Mouse (Mus musculus): ENCODE data around the gene Slc25a13. TPM values are rescaled to one million over a fixed set of nuclear protein-coding genes. Genes with fewer than 3 reads are reported as not detected.

Gene Slc25a13
- polyA plus RNA-seq, 1 experiment: 3.2 TPM

- no peak overlapping the region for H3K27ac ChIP-seq (ENCODE audit: insufficient read depth, low read depth, low read length)
- WGBS: 76% methylated on average over 3 of the region's 3 CpGs
- H3K27me3 ChIP-seq (ENCODE audit: control insufficient read depth, insufficient read depth, low read length): no peaks in the 10 kb centered on the region
- H3K4me1 ChIP-seq (ENCODE audit: control insufficient read depth, insufficient read depth, insufficient read length, low read length): peaks cover 4% of the 10 kb centered on the region; the same call in 1 of the 2 replicates
- H3K4me3 ChIP-seq (ENCODE audit: low read depth, low read length): no peak overlapping the region
- no peaks in the 10 kb centered on the region for H3K36me3 ChIP-seq (ENCODE audit: control insufficient read depth, insufficient read depth, low read length)
- TF ChIP-seq CTCF (IDR thresholded peaks at IDR 0.05; ENCODE audit: extremely low read depth, insufficient read length, insufficient replicate concordance, low read depth, low read length) (no peak), POLR2A (IDR thresholded peaks at IDR 0.05; ENCODE audit: low read depth, low read length) (no peak)
These were observed 76.6 kb downstream of the Slc25a13 start for GRCm38 (mm10) chr6:6140370-6140769.

DNA sequence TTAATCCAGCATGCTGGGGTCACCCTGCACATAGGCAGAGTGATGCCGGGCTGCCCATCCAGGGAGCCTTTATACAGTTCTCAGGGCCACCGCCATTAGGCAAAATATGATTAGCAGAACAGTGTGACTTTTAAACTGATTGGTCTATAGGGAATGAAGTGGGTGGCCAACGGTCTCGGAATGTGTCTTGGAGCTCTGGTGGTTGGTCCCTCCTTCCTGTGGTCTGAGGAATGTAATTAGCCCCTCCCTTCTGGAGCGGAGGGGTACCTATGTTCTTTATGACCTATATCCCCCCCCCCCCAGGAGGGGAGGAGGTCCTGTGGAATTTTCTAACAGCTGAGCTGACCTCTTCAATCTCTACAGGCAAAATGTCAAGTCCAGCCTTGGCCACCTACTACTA is 77.9 kb downstream of the Slc25a13 start:
- H3K27ac ChIP-seq (ENCODE audit: insufficient read depth, low read depth, low read length): no peak overlapping the region
- H3K27me3 ChIP-seq (ENCODE audit: control insufficient read depth, insufficient read depth, low read length): no peaks in the 10 kb centered on the region
- no peak for TF ChIP-seq CTCF (IDR thresholded peaks at IDR 0.05; ENCODE audit: extremely low read depth, insufficient read length, insufficient replicate concordance, low read depth, low read length)
- no peak for TF ChIP-seq POLR2A (IDR thresholded peaks at IDR 0.05; ENCODE audit: low read depth, low read length)
- WGBS: 93% methylated on average over 5 of the region's 5 CpGs
- no peak overlapping the region for H3K4me3 ChIP-seq (ENCODE audit: low read depth, low read length)
- H3K36me3 ChIP-seq (ENCODE audit: control insufficient read depth, insufficient read depth, low read length): no peaks in the 10 kb centered on the region
- peaks cover 4% of the 10 kb centered on the region; the same call in 1 of the 2 replicates for H3K4me1 ChIP-seq (ENCODE audit: control insufficient read depth, insufficient read depth, insufficient read length, low read length)

- peaks cover 4% of the 10 kb centered on the region; the same call in 1 of the 2 replicates for H3K4me1 ChIP-seq (ENCODE audit: control insufficient read depth, insufficient read depth, insufficient read length, low read length)
- H3K27ac ChIP-seq (ENCODE audit: insufficient read depth, low read depth, low read length): no peak overlapping the region
- 93% methylated on average over 3 of the region's 3 CpGs for WGBS
- TF ChIP-seq POLR2A (IDR thresholded peaks at IDR 0.05; ENCODE audit: low read depth, low read length) (no peak), CTCF (IDR thresholded peaks at IDR 0.05; ENCODE audit: extremely low read depth, insufficient read length, insufficient replicate concordance, low read depth, low read length) (peak; percentile 48; the same call in 1 of the 2 replicates)
- H3K36me3 ChIP-seq (ENCODE audit: control insufficient read depth, insufficient read depth, low read length): no peaks in the 10 kb centered on the region
- no peak overlapping the region for H3K4me3 ChIP-seq (ENCODE audit: low read depth, low read length)
- H3K27me3 ChIP-seq (ENCODE audit: control insufficient read depth, insufficient read depth, low read length): no peaks in the 10 kb centered on the region
These were observed 80.2 kb downstream of the Slc25a13 start for GRCm38 (mm10) chr6:6136812-6137211.

GRCm38 (mm10) chr6:6134935-6135334 is 82.0 kb downstream of the Slc25a13 start:
- no peak overlapping the region for H3K27ac ChIP-seq (ENCODE audit: insufficient read depth, low read depth, low read length)
- WGBS: 77% methylated on average over 4 of the region's 4 CpGs
- no peak overlapping the region for H3K4me3 ChIP-seq (ENCODE audit: low read depth, low read length)
- peaks cover 2% of the 10 kb centered on the region; the same call in 1 of the 2 replicates for H3K4me1 ChIP-seq (ENCODE audit: control insufficient read depth, insufficient read depth, insufficient read length, low read length)
- TF ChIP-seq POLR2A (IDR thresholded peaks at IDR 0.05; ENCODE audit: low read depth, low read length) (no peak), CTCF (IDR thresholded peaks at IDR 0.05; ENCODE audit: extremely low read depth, insufficient read length, insufficient replicate concordance, low read depth, low read length) (no peak)
- no peaks in the 10 kb centered on the region for H3K36me3 ChIP-seq (ENCODE audit: control insufficient read depth, insufficient read depth, low read length)
- H3K27me3 ChIP-seq (ENCODE audit: control insufficient read depth, insufficient read depth, low read length): no peaks in the 10 kb centered on the region

DNA sequence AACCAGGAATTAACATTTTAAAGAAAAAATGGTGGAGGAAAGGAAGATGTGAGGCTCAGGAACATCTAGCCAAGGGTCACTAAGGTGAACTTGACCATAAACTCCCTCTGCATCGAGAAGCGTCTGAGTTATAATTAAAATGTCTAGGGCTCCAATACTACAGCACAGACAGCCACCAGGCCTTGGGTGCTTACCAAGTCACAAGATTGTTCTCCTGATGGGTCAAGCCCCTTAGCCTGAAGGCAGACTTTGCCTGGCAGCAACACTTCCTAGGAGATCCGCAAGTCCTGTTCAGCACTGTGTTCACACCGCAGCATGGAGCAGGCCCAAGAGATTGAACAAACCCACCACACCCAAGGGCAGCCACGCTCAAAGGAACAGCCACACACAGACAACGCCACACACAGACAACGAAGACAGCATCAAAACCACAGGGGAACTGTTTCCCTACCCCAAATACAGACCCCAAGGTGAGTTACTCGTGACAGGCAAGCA is 83.4 kb downstream of the Slc25a13 start:
- Histone ChIP-seq H3K4me3 (ENCODE audit: low read depth, low read length) (no peak overlapping the region), H3K27ac (ENCODE audit: insufficient read depth, low read depth, low read length) (no peak overlapping the region), H3K4me1 (ENCODE audit: control insufficient read depth, insufficient read depth, insufficient read length, low read length) (0 out of 2 replicates have a peak, but pooled peaks cover 2% of the 10 kb centered on the region), H3K36me3 (ENCODE audit: control insufficient read depth, insufficient read depth, low read length) (0 out of 2 replicates have a peak, but pooled peaks cover 1% of the 10 kb centered on the region), H3K27me3 (ENCODE audit: control insufficient read depth, insufficient read depth, low read length) (no peaks in the 10 kb centered on the region)
- WGBS: 95% methylated on average over 8 of the region's 8 CpGs
- TF ChIP-seq CTCF (IDR thresholded peaks at IDR 0.05; ENCODE audit: extremely low read depth, insufficient read length, insufficient replicate concordance, low read depth, low read length) (no peak), POLR2A (IDR thresholded peaks at IDR 0.05; ENCODE audit: low read depth, low read length) (no peak)

- TF ChIP-seq CTCF (IDR thresholded peaks at IDR 0.05; ENCODE audit: extremely low read depth, insufficient read length, insufficient replicate concordance, low read depth, low read length): no peak
- TF ChIP-seq POLR2A (IDR thresholded peaks at IDR 0.05; ENCODE audit: low read depth, low read length): no peak
- no peaks in the 10 kb centered on the region for H3K4me1 ChIP-seq (ENCODE audit: control insufficient read depth, insufficient read depth, insufficient read length, low read length)
- no peak overlapping the region for H3K27ac ChIP-seq (ENCODE audit: insufficient read depth, low read depth, low read length)
- 67% methylated on average over 5 of the region's 5 CpGs for WGBS
- 0 out of 2 replicates have a peak, but pooled peaks cover 1% of the 10 kb centered on the region for H3K36me3 ChIP-seq (ENCODE audit: control insufficient read depth, insufficient read depth, low read length)
- no peaks in the 10 kb centered on the region for H3K27me3 ChIP-seq (ENCODE audit: control insufficient read depth, insufficient read depth, low read length)
- no peak overlapping the region for H3K4me3 ChIP-seq (ENCODE audit: low read depth, low read length)
These were observed 84.9 kb downstream of the Slc25a13 start for GRCm38 (mm10) chr6:6132047-6132446.

DNA sequence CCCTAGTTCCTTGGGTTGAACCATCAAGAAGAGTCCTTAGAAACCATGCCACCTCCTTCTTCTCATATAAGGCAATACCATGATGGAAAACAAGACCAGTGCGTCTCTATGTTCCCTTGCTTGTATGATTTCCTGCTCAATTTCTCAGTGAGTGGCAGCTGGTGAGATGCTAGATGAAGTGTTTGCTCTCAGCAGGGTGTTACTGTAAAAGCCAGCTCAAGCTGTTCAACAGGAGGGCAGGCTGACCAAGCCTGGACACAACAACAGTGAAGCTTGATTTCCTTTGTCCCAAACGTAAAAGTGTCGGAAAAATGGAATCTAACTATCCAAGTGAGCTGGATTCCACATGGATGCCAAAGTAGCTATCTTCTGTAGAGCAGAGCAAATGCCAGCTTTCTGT is 91.4 kb downstream of the Slc25a13 start:
- WGBS: 88% methylated on average over 3 of the region's 3 CpGs
- Histone ChIP-seq H3K4me1 (ENCODE audit: control insufficient read depth, insufficient read depth, insufficient read length, low read length) (no peaks in the 10 kb centered on the region), H3K27ac (ENCODE audit: insufficient read depth, low read depth, low read length) (no peak overlapping the region), H3K27me3 (ENCODE audit: control insufficient read depth, insufficient read depth, low read length) (no peaks in the 10 kb centered on the region), H3K36me3 (ENCODE audit: control insufficient read depth, insufficient read depth, low read length) (0 out of 2 replicates have a peak, but pooled peaks cover 1% of the 10 kb centered on the region), H3K4me3 (ENCODE audit: low read depth, low read length) (no peak overlapping the region)
- TF ChIP-seq POLR2A (IDR thresholded peaks at IDR 0.05; ENCODE audit: low read depth, low read length) (no peak), CTCF (IDR thresholded peaks at IDR 0.05; ENCODE audit: extremely low read depth, insufficient read length, insufficient replicate concordance, low read depth, low read length) (no peak)

Measured in small intestine, adult 2 months (tissue).